Mouse (Mus musculus): Measurements from ENCODE around the gene Prrx1.

Gene Prrx1

GRCm38 (mm10) chr1:163273132-163273531 lies 40.4 kb downstream of the Prrx1 start:
- no peak for DNase-seq (ENCODE audit: low read depth, low spot score)

GRCm38 (mm10) chr1:163266853-163267538 lies 46.5 kb downstream of the Prrx1 start:
- no peak for DNase-seq (ENCODE audit: low read depth, low spot score)

DNA sequence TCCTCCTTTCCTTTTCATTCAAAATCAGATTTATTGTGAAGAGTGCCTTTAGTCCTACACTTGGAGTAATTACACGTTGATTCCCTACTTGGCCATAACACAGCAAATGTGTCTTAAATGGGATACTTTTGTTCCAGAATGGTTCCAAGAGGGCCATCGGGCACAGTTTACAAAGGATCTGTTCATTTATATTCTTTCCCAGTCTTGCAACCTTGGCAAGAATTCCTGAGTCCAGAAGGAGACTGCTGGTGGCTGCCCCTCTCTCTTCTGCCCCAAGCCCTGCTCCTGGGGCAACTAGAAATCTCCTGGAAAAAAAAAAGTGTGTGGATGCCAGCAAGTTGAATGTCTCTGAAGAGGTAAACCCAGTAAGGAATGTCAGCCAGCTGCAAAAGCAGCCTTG lies 56.2 kb downstream of the Prrx1 start:
- no peak for DNase-seq (ENCODE audit: low read depth, low spot score)

GRCm38 (mm10) chr1:163255884-163256283 lies 57.6 kb downstream of the Prrx1 start:
- no peak for DNase-seq (ENCODE audit: low read depth, low spot score)

DNA sequence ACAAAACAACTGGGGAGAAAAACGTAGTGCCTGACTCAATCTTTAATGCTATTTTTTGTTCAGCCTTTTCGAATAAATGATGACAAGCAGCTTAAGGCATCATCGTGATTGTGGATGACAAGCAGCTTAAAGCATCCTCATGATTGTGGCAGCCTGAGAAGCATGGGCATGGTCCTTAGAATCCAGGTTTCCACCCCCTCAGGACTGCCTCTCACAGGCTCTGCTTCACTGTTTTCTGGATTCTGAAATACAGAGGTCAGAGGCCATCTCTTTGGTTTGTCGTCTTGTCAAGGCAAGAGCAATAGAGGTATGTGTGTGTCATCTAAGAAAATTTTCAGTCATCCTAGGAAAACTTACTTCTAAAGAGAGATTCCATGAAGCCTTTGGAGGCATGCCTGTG lies 60.7 kb downstream of the Prrx1 start:
- no peak for DNase-seq (ENCODE audit: low read depth, low spot score)

DNA sequence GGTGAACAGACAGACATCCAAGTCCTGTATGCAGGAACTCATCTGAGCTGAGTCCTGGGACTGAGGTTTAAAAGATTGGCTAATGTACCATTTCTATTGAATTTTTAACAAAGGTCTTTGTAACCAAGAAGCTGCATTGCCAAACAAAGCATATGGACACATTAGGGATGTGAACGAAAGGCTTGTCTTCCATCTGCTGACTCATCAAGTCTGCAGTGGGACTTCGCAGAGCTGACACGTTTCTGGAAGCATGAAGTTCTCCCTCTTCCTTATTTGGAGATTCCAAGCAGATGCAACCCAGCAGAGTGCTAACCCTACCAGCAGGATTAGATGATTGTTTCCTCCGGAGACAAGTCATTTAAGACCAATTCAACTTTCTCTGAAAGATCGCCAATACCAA lies 61.2 kb downstream of the Prrx1 start:
- no peak for DNase-seq (ENCODE audit: low read depth, low spot score)

GRCm38 (mm10) chr1:163251766-163252165 lies 61.7 kb downstream of the Prrx1 start:
- no peak for DNase-seq (ENCODE audit: low read depth, low spot score)

- DNase-seq (ENCODE audit: low read depth, low spot score) = no peak
Observed at GRCm38 (mm10) chr1:163238950-163239349, 74.6 kb downstream of the Prrx1 start.

DNA sequence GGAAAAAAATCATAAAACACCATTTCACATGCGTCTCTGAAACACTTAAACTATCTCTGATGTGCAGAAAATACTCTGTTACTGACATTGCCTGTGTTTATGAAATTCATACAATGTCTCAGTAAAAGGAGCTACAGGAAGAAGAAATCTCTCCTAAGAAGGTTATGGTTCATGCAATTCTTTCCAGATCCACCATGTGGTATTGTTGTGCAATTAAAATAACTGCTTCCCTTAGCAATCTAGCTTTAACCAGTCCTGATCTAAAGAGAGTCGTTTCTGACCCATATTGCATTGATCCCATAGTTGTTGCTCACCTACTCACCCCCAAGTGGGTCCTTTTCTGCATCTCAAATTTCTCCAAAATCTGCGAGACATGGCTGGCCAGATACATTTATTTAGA lies 82.3 kb downstream of the Prrx1 start:
- no peak for DNase-seq (ENCODE audit: low read depth, low spot score)

- no peak for DNase-seq (ENCODE audit: low read depth, low spot score)
Observed at GRCm38 (mm10) chr1:163226271-163226670, 87.2 kb downstream of the Prrx1 start.

DNA sequence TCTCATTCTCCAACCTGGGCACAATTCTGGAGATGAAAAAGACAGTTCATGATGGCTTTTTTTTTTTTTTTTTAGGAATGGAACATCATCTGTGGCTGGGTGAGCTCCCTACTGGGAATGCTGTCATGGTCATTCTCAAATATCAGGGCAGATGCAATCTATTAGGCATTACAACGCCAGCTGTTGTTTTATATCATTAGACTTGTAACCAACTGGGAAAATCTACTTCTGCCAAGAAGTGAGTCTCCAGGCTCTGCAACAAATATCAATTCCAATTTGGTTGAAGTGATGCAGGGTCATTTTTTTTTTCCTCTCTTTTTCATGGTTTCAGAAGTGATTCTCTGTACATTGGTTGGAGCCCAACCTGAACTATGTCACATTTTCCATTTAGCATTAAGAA lies 91.7 kb downstream of the Prrx1 start:
- DNase-seq (ENCODE audit: low read depth, low spot score) = no peak

GRCm38 (mm10) chr1:163208919-163209867 lies 104.3 kb downstream of the Prrx1 start:
- DNase-seq (ENCODE audit: low read depth, low spot score) = no peak

GRCm38 (mm10) chr1:163198767-163199166 lies 114.7 kb downstream of the Prrx1 start:
- no peak for DNase-seq (ENCODE audit: low read depth, low spot score)

GRCm38 (mm10) chr1:163198059-163198458 lies 115.5 kb downstream of the Prrx1 start:
- DNase-seq (ENCODE audit: low read depth, low spot score) = no peak
